Mouse (Mus musculus) spleen, embryonic (tissue): ENCODE results near the gene Car2.

Source experiments
- CTCF ChIA-PET: fragments of 350-600 bp; sonication (Branson Sonifier 250); formaldehyde crosslinking; loops from one replicate; lab custom pipeline; 2022; lab: Charles Lee

Car2 gene

DNA sequence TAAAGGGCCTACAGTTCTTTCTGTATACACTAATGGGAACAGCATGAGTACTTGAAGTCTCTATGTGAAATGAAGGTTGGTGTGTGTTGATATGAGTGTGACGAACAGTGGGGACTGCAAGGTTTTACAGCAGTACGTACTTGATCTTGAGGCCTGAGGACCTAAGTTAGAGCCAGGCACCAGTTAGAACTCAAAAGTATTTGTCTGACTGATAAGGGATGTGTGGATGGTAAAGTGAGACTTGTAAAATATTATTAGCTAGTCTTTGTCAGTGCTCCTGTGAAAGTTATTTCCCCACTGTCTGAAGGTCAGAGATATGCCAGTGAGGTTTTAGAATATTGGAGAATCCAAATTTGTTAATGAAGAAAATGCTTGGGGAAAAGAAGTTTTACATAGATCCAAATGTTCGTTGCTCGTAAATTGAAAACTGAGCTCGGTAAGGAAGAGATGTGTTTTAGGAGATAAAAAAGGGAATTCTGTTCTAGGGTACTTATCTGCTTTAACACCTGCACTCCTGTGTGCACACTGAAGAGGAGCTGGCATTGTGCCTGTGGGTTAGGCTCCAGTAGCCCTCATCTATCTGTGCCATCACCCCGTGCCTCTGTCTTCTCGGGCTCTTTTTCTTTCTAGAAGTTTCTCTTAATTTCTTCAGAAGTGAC lies 8.7 kb upstream of the Car2 start:
- CTCF ChIA-PET: no interaction called here

DNA sequence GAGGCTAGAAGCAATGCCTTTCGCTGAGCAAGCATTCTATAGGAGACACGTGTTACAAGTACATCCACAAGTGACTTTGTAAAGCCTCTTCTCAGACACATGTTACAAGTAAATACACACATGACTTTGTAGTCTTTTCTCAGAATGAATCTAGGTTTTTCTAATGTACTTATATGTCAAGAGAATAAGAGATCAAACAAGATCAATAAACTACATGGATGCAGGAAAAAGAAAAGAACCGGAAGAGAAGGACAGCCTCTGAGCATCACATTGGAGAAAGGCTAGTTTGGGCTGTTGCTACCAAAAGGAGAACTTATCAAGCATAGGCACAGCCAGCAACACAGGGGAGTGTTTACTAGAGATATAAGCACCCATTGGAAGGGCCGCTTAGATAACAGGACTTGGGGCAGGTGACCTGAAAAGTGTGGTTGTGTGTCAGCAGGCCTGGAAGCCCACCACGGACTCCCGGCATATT lies 7.3 kb upstream of the Car2 start:
- CTCF ChIA-PET: no interaction called here

DNA sequence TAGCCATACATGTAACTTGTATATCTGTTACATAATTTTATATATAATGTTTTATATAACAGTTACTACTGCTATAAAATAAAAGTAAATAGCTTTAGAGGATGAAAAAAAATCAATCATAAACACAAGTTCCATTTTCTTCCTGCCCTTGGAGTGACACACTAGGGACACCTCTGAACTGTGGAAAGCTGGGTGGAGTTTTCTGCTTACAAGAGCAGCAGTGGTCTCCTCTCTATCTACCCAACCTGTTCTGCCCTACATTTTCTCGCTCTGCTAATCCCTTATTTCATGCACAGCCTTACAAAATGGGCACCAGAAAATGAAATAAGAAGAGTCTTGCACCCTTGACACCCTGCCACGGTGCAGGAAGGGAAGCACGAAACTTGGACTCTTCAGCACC lies 6.8 kb upstream of the Car2 start:
- CTCF ChIA-PET: no interaction called here

DNA sequence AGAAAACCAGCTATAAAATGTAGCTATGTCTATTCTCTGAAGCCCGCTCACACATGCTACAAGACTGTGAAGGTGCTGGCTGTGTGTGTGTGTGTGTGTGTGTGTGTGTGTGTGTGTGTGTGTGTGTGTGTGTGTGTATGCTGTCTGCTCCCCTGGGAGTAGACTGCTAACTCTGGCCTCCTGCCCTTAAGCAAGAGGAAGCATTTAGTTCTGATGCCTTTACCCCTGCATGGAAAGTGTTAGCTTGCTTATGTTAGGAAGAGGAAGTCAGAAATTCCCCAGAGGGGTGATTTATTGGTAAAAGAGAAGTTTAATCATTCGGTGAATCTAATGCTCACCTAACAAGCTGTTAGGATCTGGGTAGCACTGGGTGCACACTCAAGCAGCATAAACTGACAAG lies 5.8 kb upstream of the Car2 start:
- CTCF ChIA-PET: interaction anchor here (0.7 kb wide), 2 partner anchors 18 to 26 kb away, joined by 3 to 8 read pairs; no protein-coding TSS in a partner anchor

DNA sequence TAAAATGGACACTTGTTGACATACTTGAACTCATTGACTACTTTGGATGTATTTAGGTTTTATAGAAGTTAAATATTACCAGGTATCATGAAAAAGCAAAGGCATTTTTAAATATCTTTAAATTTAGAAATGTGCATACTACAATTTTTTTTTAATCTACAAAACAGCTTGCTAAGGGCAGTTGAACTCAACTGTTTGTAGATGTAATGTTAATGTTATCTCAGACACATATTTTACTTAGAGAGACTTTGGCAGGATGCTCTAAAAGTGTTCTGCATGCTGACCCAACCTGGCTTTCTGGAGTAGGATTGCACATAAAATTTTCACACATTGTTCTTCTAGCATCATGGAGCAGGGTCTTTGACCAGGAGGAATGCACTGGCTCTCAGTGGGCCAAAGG lies 4.1 kb upstream of the Car2 start:
- CTCF ChIA-PET: interaction anchor here (0.6 kb wide), 1 partner anchor 292 kb away, joined by 3 read pairs; no protein-coding TSS in a partner anchor

DNA sequence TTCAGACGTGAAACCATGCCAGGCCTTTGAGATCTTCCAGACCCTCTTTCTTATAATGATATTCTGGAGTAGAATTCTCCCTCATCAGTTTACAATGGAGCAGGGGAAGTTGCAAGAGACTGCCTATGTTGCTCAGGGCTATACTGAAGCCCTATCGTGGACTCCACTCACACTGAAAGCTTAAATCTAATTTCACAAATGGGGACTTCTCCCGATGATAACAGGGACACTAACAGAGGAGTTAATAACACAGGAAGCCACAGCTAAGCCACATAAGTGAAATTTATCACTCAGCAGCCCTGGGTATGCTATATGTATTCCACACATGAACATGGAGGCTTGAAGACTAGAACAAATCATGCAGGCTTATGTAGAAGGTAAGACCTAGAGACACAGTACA lies 3.3 kb upstream of the Car2 start:
- CTCF ChIA-PET: no interaction called here

DNA sequence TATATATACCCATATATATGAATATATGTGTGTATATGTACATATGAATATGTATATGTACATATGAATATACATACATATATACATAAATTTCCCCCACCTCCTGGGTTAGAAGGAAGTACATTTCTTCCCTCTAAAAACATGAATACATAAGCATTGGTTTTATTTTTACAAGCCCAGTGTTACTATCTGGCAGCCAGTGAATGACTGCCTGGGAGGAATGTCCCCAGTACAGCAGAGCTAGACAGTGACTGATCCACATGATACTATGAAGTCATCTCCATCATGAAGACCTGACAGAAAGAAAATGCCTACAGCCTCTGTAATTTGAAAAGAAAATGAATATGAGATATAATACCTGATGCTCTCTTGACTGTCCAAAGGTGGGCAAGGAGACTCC lies 1.2 kb upstream of the Car2 start:
- CTCF ChIA-PET: no interaction called here

DNA sequence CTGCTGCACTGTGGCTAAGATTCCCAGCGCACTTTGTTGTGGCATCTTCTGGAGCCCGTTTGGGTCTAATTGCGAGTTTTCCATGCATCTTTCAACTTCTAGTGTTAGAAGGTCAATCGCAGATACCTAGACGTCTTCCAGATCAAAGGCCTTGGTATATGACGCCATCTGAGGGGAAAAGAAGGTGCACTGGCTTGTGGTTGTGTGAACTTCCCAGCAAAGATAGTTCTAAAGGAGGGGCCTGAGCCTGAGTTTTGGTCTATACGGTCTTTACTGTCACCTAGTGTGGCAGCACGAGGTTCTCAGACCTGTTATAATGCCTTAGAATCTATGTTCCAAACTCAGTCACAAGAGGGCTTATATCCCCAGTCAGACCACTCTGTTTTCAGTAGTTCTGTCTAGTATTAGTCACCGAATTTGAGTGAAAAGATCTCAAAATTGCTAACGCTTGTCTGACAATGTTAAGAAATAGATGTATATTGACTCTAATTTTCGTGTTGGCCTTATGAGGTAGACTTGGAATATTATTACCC lies 1.1 kb downstream of the Car2 start:
- CTCF ChIA-PET: no interaction called here

DNA sequence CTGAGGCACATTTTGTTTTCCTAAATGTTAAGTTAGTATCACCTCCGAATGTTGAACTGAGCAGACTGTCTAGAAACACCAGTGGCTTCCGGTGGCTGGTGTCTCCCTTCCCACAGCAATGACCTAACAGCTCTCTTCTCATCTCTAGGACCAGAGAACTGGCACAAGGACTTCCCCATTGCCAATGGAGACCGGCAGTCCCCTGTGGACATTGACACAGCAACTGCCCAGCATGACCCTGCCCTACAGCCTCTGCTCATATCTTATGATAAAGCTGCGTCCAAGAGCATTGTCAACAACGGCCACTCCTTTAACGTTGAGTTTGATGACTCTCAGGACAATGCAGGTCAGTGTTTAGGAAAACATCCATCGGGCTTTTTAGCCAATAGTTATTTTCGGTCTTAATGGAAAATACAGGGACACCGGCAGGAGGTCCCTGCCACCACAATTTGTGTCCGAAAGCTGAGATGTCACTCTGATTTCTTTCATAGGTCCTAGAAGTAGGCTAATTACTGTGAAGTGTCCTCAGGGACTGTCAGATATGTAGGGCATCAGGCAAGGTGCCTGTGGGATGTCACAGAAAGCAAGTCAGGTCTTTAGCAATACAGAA lies 1.7 kb downstream of the Car2 start:
- CTCF ChIA-PET: interaction anchor here (0.7 kb wide), 1 partner anchor 80 kb away, joined by 4 read pairs; no protein-coding TSS in a partner anchor

DNA sequence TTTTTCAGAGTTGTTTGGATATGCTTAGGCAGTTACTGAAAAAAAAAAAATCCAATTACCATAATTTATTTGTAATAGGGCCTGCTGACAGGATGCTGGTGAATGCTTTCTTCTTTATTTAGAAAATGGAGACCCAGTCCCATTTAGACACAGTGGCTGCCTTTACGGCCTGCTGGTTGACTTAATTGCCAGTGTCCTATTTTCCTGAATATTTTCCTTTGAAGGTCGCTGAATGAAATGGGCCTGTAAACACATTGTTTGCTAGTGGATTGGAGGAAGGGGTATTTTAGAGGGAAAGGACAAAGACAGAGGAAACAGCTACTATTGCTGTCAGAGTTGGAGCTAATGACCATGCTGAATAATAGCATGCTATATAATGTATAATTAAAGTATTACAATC lies 2.5 kb downstream of the Car2 start:
- CTCF ChIA-PET: interaction anchor here (0.7 kb wide), 1 partner anchor 79 kb away, joined by 4 read pairs; no protein-coding TSS in a partner anchor

DNA sequence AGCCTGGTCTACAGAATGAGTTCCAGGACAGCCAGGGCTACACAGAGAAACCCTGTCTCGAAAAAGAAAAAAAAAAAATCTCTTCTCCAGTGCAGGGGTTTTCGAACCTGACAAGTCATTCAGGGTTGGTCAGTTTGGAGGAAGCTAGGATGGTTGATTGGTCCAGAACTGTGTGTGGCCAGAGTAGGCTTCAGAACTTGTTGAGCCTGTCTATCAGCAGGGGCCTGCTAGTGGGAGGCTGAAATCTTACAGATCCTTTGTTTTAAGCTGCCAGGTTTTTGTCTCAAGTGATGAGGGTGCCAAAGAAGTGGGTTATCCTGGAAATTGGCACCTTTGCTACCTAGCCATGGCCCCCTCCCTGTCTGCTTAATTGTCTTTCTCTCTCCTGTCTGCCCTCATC lies 3.0 kb downstream of the Car2 start:
- CTCF ChIA-PET: interaction anchor here (0.6 to 0.7 kb wide), 2 partner anchors 60 to 197 kb away, joined by 3 to 7 read pairs; no protein-coding TSS in a partner anchor

DNA sequence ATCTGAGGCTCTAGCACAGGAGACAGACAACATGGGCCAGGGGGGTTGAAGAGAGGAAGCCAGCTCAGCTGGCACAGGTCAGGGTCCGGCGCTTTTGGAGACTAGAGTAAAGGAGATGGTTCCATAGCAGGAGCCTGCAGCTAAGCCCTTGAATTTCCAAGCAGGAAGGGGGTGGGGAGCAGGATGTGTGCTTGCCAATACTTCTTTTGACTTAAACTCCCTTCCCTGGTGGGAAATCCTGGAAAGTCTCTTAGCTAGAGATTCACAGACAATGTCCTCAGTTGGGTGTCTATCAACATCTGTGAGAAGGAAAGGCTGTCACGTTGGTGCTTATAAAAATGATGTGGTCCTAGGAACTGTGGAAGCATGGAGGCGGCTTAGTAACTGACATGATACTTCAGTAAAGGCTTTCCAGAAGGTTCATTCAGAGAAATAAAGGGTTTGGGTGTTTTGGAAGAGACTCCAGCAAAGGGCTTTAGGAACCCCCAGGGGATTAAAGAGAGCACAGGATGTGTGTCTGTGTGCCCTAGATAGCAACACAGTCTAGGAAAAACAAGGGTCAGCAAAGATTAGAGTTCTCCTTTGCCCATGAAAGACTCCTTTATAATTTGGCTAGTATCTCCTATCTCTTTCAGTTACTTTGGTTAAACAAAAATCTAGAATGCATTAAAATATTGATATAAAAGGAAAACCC lies 3.8 kb downstream of the Car2 start:
- CTCF ChIA-PET: interaction anchor here (0.6 to 0.7 kb wide), 2 partner anchors 59 to 197 kb away, joined by 3 to 7 read pairs; no protein-coding TSS in a partner anchor

DNA sequence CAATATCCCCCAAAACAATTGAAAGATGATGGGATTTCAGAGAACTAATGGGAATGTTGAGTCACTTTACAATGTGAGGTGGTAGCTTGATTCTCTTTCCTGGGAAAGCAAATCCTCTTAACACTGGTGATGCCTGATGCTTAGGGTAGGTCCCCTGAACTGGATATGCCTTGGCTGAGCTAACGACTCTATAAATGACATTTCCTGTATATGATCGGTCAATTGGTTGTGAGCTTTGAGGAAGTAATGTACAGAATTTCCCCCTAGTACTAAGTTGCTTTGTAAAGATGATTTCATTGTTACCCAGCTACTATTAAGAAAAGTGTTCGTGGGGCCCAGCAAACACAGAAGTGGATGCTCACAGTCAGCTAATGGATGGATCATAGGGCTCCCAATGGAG lies 6.9 kb downstream of the Car2 start:
- CTCF ChIA-PET: interaction anchor here (1.4 kb wide), 1 partner anchor 9 kb away, joined by 4 read pairs; no protein-coding TSS in a partner anchor

DNA sequence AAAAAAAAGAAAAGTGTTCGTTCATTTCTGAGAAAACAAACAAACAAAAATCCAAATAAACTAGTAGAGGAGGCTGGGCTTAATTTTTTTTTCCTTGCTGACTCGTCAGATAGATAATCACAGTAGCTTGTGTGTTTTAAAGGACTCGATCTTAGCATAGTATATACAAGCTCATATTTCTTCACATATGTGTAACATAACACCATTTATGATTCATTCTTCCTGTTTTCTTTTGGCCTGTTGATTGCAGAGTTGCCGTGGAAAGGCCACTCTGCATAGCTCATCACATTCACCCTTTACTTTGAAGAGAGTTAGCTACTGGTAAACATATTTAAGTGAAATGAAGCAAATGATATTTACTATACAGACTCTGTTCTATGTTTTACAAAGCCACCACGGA lies 7.6 kb downstream of the Car2 start:
- CTCF ChIA-PET: interaction anchor here (0.6 to 1.4 kb wide), 2 partner anchors 10 to 344 kb away, joined by 4 to 17 read pairs; no protein-coding TSS in a partner anchor

DNA sequence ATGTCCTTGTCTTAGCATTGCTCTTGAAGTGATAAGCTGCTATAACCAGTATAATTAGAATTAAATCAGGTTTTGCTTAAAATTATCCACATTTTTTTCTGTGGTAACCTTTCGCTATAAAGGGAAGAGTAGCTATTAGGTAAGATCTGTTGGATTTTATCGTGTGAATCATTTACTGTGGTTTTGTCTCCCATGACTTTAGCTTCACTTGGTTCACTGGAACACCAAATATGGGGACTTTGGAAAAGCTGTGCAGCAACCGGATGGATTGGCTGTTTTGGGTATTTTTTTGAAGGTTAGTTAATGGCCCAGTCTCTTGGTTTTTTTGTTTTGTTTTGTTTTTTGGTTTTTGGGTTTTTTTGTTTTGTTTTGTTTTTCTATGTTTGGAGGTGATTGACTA lies 9.3 kb downstream of the Car2 start:
- CTCF ChIA-PET: no interaction called here

DNA sequence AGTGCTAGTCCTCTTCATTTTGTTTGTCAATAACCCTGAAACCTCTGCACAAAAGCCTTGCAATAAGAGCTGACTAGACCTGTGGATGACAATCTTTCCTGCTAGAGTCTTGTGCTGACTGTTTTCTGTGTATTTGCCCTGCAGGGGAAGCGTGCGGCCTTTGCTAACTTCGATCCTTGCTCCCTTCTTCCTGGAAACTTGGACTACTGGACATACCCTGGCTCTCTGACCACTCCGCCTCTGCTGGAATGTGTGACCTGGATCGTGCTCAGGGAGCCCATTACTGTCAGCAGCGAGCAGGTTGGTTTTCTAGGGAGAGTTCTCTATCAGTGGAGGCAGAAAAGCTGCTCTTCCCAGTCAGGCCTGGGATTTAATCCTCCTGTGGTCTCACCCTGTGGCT lies 11.7 kb downstream of the Car2 start:
- CTCF ChIA-PET: no interaction called here

DNA sequence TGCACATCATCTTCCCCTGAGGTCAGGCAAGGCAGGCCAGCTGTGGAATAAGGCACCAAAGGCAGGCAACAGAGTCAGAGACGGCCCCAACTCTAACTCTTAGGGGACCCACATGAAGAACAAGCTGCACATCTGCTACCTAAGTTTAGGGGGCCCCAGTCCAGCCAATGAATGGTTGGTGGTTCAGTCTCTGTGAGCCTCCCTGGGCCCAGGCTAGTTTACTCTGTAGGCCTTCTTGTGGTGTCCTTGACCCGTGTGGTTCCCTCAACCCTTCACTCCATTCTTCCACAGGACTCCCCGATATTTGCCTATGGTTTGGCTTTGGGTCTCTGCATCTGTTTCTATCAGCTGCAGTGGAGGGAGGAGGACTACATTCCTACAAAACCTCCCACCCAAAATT lies 17.3 kb downstream of the Car2 start:
- CTCF ChIA-PET: no interaction called here

DNA sequence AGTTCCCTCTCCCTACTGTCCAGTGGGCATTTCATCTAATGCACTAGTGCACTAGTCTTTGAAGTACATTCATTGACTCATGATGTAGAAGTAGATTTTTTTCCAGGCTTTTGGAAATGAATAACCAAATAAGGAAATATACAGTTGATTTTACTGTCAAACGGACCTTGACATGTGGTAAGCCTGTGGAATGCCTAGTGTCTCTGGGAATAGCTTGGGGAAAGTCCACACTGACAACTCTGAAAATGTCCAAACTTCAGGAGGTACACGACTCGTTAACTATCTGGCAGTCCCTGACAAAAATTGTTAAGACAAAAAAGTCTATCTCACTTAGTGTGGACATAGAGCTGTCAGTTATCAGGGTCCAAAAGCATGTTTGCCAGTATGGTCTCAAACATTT lies 18.1 kb downstream of the Car2 start:
- CTCF ChIA-PET: no interaction called here

DNA sequence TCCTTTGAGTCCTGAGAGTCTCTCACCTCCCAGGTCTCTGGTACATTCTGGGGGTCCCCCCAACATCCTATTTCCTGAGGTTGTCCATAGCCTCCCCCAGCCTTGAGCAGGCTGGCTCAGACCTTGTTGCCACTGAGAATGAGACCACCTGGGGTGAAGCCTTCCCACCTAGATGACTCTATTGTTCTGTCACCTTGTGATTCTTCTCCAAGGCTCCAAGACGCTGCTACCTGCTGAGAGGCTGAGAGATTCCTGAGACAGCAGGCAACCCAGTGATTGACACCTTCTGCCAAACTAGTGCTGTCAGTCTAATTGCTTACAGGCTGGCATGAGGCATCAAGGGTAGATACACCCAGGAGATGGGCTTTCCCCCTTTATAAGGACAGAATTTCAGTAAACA lies 21.2 kb downstream of the Car2 start:
- CTCF ChIA-PET: no interaction called here

DNA sequence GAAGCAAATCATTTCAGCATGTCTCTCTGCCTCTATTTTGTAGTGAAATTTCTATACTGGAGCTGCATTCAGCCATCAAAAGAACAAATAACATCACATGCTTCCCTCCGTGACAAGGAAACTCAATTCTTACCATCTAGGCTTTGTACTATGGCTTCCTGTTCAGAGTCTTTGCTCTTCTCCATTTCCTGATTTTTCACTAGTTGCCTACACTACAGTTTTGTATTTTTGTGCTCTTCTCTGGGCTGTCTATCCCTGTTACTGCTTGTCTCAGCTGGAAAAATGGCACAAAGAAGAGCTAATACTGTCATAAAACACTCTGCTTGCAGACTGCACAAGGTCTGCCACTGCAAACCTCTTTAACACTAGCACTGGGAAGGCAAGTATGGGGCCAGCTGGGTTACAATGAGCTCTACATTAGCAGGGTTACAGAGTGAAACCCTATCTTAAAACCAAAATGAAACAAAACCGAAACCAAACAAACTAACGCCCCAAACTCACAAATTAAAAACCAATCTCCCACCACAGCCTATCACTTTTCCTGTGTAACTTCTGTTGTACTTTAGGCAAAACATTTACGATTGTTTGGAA lies 26.0 kb downstream of the Car2 start:
- CTCF ChIA-PET: no interaction called here

DNA sequence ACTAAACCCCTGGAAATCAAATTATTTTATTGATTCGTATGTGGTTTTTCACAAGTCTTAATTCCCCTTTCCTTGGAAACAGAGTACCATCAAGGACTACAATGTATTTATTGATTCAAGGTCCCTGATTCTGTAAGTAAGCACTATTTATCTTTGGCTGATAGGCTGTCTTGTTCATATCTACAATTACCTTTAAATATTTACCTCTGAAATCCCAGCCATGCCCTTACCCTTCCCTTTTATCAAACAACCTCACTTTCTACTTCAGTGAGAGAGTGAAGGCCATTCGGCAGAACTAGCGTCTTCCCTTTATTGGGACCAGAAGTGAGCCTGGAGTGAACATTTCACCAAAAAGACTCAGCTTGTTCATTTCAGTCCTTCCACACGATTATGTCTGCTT lies 27.7 kb downstream of the Car2 start:
- CTCF ChIA-PET: no interaction called here

DNA sequence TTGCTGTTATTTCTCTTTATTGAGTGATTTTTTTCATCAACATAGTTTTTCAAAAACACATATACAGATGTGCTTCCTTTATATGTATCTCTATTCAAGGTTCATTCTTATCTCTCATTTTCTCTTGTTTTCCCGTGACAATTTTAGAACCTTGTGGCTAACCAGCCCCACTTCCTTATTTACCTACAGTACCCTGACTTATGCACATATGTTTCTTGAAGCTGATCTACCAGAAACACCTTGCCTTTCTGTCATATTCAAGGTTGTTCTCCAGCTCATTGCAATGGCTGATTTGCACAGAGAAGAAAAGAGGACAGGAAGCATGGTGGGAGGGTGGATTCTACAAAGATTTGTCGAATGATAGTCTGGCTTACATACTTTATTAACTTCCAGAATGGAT lies 29.3 kb downstream of the Car2 start:
- CTCF ChIA-PET: interaction anchor here (0.6 kb wide), 2 partner anchors 9 to 92 kb away, joined by 3 read pairs; no protein-coding TSS in a partner anchor
